Mouse (Mus musculus): ENCODE measurements around the gene Caln1. TPM values are rescaled to one million over a fixed set of nuclear protein-coding genes. Genes with fewer than 3 reads are reported as not detected.

Gene Caln1
- polyA plus RNA-seq, 1 experiment from 2014 or later = 0.31 TPM

DNA sequence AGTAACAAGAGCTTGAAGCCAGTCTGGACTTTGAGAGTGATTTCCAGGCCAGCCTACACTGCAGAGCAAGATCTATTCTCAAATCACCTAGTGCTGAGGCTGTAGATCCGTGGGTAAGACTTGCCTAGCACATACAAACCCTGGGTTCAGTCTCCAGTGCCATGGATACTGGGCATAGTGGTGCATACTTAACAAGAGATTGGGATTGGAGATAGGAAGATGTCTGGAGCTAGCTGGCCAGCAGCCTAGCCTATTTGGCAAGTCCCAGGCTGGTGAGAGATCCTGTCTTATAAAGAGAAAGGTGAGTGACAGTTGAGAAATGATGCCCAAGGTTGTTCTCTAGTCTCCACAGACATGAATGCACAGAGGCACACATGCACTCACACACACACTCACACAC, 441.6 kb downstream of the Caln1 start:
- 16% methylated on average over 1 of the region's 1 CpGs for WGBS
- ATAC-seq (ENCODE audit: insufficient number of reproducible peaks, insufficient read depth, low FRiP score, low read depth) = no peak
- H3K4me2 ChIP-seq (ENCODE audit: low read length) = no peak overlapping the region
- H3K27ac ChIP-seq (replicated peaks in 1 of 2; ENCODE audit: control insufficient read depth in 1 of 2, insufficient read depth in 1 of 2, low read depth in 2 of 2, low read length in 2 of 2) = no peak overlapping the region
- H3K9ac ChIP-seq (ENCODE audit: low read length) = no peak overlapping the region
- no peak overlapping the region for H3K4me3 ChIP-seq (ENCODE audit: control insufficient read depth in 1 of 2, insufficient read depth in 1 of 2, low read depth in 1 of 2, low read length in 2 of 2)
- H3K4me1 ChIP-seq (ENCODE audit: control insufficient read depth in 2 of 2, insufficient read depth in 2 of 2, low read length in 2 of 2) = no peaks in the 10 kb centered on the region
- H3K9me3 ChIP-seq (ENCODE audit: control insufficient read depth, low read length) = peaks cover 3% of the 10 kb centered on the region; the same call in 1 of the 2 replicates
- H3K36me3 ChIP-seq (ENCODE audit: control insufficient read depth, insufficient read depth, low read length) = no peaks in the 10 kb centered on the region
- no peaks in the 10 kb centered on the region for H3K27me3 ChIP-seq (ENCODE audit: control insufficient read depth, insufficient read depth, low read length)

DNA sequence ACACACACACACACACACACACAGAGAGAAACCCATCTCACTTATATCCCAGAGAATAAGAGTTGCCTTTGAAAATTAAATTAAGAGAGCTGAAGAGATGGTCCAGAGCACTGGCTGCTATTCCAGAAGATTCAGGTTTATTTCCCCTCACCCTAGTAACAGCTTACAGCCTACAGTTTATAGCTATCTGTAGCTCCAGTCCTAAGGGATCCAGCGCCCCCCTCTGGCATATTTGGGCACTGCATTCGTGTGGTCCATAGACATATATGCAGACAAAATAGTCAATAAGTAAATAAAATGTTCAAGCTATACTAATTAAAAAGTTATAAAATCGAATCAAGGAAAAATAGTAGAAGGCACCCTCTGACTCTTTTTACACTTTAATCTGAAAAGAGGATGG, 442.0 kb downstream of the Caln1 start:
- H3K4me1 ChIP-seq (ENCODE audit: control insufficient read depth in 2 of 2, insufficient read depth in 2 of 2, low read length in 2 of 2) = no peaks in the 10 kb centered on the region
- H3K9me3 ChIP-seq (ENCODE audit: control insufficient read depth, low read length) = peaks cover 3% of the 10 kb centered on the region; the same call in 1 of the 2 replicates
- H3K9ac ChIP-seq (ENCODE audit: low read length) = no peak overlapping the region
- no peak overlapping the region for H3K4me3 ChIP-seq (ENCODE audit: control insufficient read depth in 1 of 2, insufficient read depth in 1 of 2, low read depth in 1 of 2, low read length in 2 of 2)
- H3K27ac ChIP-seq (replicated peaks in 1 of 2; ENCODE audit: control insufficient read depth in 1 of 2, insufficient read depth in 1 of 2, low read depth in 2 of 2, low read length in 2 of 2) = no peak overlapping the region
- H3K36me3 ChIP-seq (ENCODE audit: control insufficient read depth, insufficient read depth, low read length) = no peaks in the 10 kb centered on the region
- H3K27me3 ChIP-seq (ENCODE audit: control insufficient read depth, insufficient read depth, low read length) = no peaks in the 10 kb centered on the region
- no peak overlapping the region for H3K4me2 ChIP-seq (ENCODE audit: low read length)
- 15% methylated on average over 3 of the region's 3 CpGs for WGBS
- no peak for ATAC-seq (ENCODE audit: insufficient number of reproducible peaks, insufficient read depth, low FRiP score, low read depth)

DNA sequence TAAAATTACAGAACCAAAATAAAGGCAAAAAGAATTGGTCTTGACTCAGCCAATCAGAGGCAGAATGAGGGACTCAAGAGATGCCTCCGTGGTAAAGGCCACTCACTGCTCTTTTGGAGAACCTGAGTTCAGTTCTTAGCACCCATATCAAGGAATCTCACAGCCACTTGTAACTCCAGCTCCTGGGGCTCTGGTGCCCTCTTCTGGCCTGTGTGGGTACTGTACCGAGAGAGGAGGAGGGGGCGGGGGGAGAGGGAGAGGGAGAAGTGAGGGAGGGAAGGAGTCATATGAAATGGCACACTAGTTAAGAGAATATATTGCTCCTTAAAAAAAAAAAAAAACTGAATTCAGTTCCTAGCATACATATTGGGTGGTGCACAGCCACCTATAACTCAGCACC, 442.7 kb downstream of the Caln1 start:
- H3K4me1 ChIP-seq (ENCODE audit: control insufficient read depth in 2 of 2, insufficient read depth in 2 of 2, low read length in 2 of 2) = no peaks in the 10 kb centered on the region
- no peaks in the 10 kb centered on the region for H3K27me3 ChIP-seq (ENCODE audit: control insufficient read depth, insufficient read depth, low read length)
- H3K4me2 ChIP-seq (ENCODE audit: low read length) = no peak overlapping the region
- H3K4me3 ChIP-seq (ENCODE audit: control insufficient read depth in 1 of 2, insufficient read depth in 1 of 2, low read depth in 1 of 2, low read length in 2 of 2) = no peak overlapping the region
- no peaks in the 10 kb centered on the region for H3K36me3 ChIP-seq (ENCODE audit: control insufficient read depth, insufficient read depth, low read length)
- WGBS = 75% methylated on average over 3 of the region's 3 CpGs
- H3K27ac ChIP-seq (replicated peaks in 1 of 2; ENCODE audit: control insufficient read depth in 1 of 2, insufficient read depth in 1 of 2, low read depth in 2 of 2, low read length in 2 of 2) = no peak overlapping the region
- H3K9me3 ChIP-seq (ENCODE audit: control insufficient read depth, low read length) = peaks cover 3% of the 10 kb centered on the region; the same call in 1 of the 2 replicates
- ATAC-seq (ENCODE audit: insufficient number of reproducible peaks, insufficient read depth, low FRiP score, low read depth) = no peak
- no peak overlapping the region for H3K9ac ChIP-seq (ENCODE audit: low read length)

DNA sequence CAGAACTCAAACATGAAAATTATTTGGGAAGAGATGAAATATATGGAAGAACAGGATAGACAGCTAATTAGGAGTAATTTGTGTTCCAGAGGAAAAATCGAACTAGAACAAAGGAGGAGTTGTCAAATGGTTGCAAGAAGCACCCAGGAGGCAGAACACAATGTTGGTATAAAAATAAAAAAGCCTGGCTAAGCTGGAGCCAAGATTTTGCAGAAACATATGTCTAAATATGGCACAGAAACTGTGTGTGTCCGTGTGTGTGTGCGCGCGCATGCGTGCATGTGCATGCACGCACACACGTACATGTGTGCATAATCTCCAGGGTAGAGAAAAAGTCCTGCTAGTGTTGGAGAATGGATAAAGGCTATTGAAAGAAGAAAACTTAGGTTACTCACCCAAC, 443.3 kb downstream of the Caln1 start:
- no peaks in the 10 kb centered on the region for H3K27me3 ChIP-seq (ENCODE audit: control insufficient read depth, insufficient read depth, low read length)
- H3K9ac ChIP-seq (ENCODE audit: low read length) = no peak overlapping the region
- no peak overlapping the region for H3K4me3 ChIP-seq (ENCODE audit: control insufficient read depth in 1 of 2, insufficient read depth in 1 of 2, low read depth in 1 of 2, low read length in 2 of 2)
- WGBS = 92% methylated on average over 8 of the region's 8 CpGs
- peaks cover 3% of the 10 kb centered on the region; the same call in 1 of the 2 replicates for H3K9me3 ChIP-seq (ENCODE audit: control insufficient read depth, low read length)
- H3K36me3 ChIP-seq (ENCODE audit: control insufficient read depth, insufficient read depth, low read length) = no peaks in the 10 kb centered on the region
- no peak overlapping the region for H3K27ac ChIP-seq (replicated peaks in 1 of 2; ENCODE audit: control insufficient read depth in 1 of 2, insufficient read depth in 1 of 2, low read depth in 2 of 2, low read length in 2 of 2)
- ATAC-seq (ENCODE audit: insufficient number of reproducible peaks, insufficient read depth, low FRiP score, low read depth) = no peak
- no peaks in the 10 kb centered on the region for H3K4me1 ChIP-seq (ENCODE audit: control insufficient read depth in 2 of 2, insufficient read depth in 2 of 2, low read length in 2 of 2)
- no peak overlapping the region for H3K4me2 ChIP-seq (ENCODE audit: low read length)

DNA sequence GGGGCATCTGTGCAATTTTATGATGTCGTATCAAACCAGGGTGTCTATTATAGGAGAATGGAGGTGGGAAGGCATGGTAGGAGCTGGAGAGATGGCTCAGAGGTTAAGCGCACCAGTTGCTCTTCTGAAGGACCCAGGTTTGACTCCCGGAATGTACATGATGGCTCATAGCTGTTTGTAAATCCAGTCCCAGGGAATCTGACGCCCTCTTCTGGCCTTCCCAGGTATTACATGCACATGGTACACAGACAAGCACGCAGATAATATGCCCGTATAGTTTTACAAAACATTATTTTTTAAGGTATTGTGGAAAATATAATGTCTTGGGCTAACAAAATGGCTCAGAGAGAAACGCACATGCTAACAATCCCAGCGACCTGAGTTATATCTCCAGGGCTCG, 443.8 kb downstream of the Caln1 start:
- no peak for ATAC-seq (ENCODE audit: insufficient number of reproducible peaks, insufficient read depth, low FRiP score, low read depth)
- no peak overlapping the region for H3K4me2 ChIP-seq (ENCODE audit: low read length)
- H3K9me3 ChIP-seq (ENCODE audit: control insufficient read depth, low read length) = peaks cover 3% of the 10 kb centered on the region; the same call in 1 of the 2 replicates
- WGBS = 79% methylated on average over 9 of the region's 9 CpGs
- no peaks in the 10 kb centered on the region for H3K4me1 ChIP-seq (ENCODE audit: control insufficient read depth in 2 of 2, insufficient read depth in 2 of 2, low read length in 2 of 2)
- H3K36me3 ChIP-seq (ENCODE audit: control insufficient read depth, insufficient read depth, low read length) = no peaks in the 10 kb centered on the region
- no peak overlapping the region for H3K9ac ChIP-seq (ENCODE audit: low read length)
- no peaks in the 10 kb centered on the region for H3K27me3 ChIP-seq (ENCODE audit: control insufficient read depth, insufficient read depth, low read length)
- H3K27ac ChIP-seq (replicated peaks in 1 of 2; ENCODE audit: control insufficient read depth in 1 of 2, insufficient read depth in 1 of 2, low read depth in 2 of 2, low read length in 2 of 2) = no peak overlapping the region
- no peak overlapping the region for H3K4me3 ChIP-seq (ENCODE audit: control insufficient read depth in 1 of 2, insufficient read depth in 1 of 2, low read depth in 1 of 2, low read length in 2 of 2)

DNA sequence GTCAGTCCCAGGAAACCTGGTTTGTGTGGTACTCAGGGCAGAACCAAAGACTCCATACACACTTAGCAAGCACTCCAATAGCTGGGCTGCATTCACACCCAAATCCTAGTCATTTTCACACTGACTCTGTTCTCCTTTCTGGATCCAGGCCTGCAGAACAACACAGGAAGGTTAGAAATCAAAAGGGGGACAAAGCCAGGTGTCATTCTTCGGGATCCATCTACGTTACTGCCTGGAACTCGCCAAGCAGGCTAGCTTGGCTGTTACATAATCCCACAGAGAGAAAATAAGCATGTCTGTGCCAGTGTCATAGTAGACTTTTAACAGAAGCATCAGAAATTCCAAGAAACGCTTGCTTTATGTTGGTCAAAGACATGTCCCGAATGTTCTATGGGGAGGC, 446.1 kb downstream of the Caln1 start:
- H3K4me2 ChIP-seq (ENCODE audit: low read length) = no peak overlapping the region
- H3K9me3 ChIP-seq (ENCODE audit: control insufficient read depth, low read length) = no peaks in the 10 kb centered on the region
- H3K27me3 ChIP-seq (ENCODE audit: control insufficient read depth, insufficient read depth, low read length) = no peaks in the 10 kb centered on the region
- H3K36me3 ChIP-seq (ENCODE audit: control insufficient read depth, insufficient read depth, low read length) = no peaks in the 10 kb centered on the region
- WGBS = 82% methylated on average over 5 of the region's 5 CpGs
- H3K9ac ChIP-seq (ENCODE audit: low read length) = no peak overlapping the region
- no peaks in the 10 kb centered on the region for H3K4me1 ChIP-seq (ENCODE audit: control insufficient read depth in 2 of 2, insufficient read depth in 2 of 2, low read length in 2 of 2)
- H3K27ac ChIP-seq (replicated peaks in 1 of 2; ENCODE audit: control insufficient read depth in 1 of 2, insufficient read depth in 1 of 2, low read depth in 2 of 2, low read length in 2 of 2) = no peak overlapping the region
- no peak for ATAC-seq (ENCODE audit: insufficient number of reproducible peaks, insufficient read depth, low FRiP score, low read depth)
- no peak overlapping the region for H3K4me3 ChIP-seq (ENCODE audit: control insufficient read depth in 1 of 2, insufficient read depth in 1 of 2, low read depth in 1 of 2, low read length in 2 of 2)

DNA sequence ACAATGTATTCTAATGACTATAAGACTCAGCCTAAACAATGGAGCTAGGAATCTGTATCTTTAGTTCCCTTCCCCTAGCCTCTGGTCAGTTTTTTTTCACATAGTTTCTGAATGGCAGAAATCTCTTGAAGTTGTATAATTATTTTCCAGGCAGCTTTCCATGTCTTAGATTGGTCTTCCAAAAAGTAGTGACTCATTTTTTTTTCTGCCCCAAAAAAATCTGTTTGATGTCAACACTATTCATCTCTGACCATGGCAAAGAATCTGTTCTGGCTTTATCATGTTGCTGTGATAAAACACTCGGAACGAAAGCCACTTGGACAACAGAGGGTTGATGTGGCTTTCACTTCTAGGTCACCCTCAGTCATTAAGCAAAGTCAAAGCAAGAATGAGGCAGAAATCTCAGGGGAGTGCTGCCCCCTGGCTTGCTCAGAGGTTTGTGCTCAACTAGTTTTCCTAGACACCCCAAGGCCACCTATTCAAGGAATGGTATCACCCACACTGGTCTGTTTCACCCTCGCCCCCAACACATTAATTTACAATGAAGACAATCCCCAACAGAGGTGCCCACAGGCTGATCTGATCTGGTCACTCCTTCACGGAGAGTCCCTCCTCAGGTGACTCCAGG, 450.9 kb downstream of the Caln1 start:
- Histone ChIP-seq H3K9me3 (ENCODE audit: control insufficient read depth, low read length) (no peaks in the 10 kb centered on the region), H3K9ac (ENCODE audit: low read length) (no peak overlapping the region), H3K27ac (replicated peaks in 1 of 2; ENCODE audit: control insufficient read depth in 1 of 2, insufficient read depth in 1 of 2, low read depth in 2 of 2, low read length in 2 of 2) (no peak overlapping the region), H3K27me3 (ENCODE audit: control insufficient read depth, insufficient read depth, low read length) (no peaks in the 10 kb centered on the region), H3K4me3 (ENCODE audit: control insufficient read depth in 1 of 2, insufficient read depth in 1 of 2, low read depth in 1 of 2, low read length in 2 of 2) (no peak overlapping the region), H3K36me3 (ENCODE audit: control insufficient read depth, insufficient read depth, low read length) (no peaks in the 10 kb centered on the region), H3K4me2 (ENCODE audit: low read length) (no peak overlapping the region), H3K4me1 (ENCODE audit: control insufficient read depth in 2 of 2, insufficient read depth in 2 of 2, low read length in 2 of 2) (no peaks in the 10 kb centered on the region)
- no peak for ATAC-seq (ENCODE audit: insufficient number of reproducible peaks, insufficient read depth, low FRiP score, low read depth)
- 47% methylated on average over 4 of the region's 4 CpGs for WGBS

DNA sequence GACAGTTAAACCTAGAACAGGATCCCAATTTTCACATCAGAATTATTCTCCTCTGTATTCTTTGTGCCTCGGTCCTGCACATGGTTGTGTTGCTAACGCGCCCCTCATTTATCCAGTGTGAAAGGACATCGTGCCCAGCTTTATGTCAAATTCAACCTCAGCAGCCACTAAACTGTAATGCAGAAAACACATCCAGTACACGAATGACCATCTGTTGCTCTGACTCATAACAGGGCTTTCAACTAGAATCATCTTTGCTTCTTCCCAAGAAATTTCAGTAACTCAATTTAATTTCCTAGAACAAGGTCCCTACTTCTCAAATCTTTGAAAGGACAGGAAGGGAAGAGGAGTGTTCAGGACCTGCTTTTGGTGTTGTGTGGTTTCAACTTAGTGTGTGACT, 451.4 kb downstream of the Caln1 start:
- Histone ChIP-seq H3K9ac (ENCODE audit: low read length) (no peak overlapping the region), H3K4me1 (ENCODE audit: control insufficient read depth in 2 of 2, insufficient read depth in 2 of 2, low read length in 2 of 2) (no peaks in the 10 kb centered on the region), H3K4me3 (ENCODE audit: control insufficient read depth in 1 of 2, insufficient read depth in 1 of 2, low read depth in 1 of 2, low read length in 2 of 2) (no peak overlapping the region), H3K36me3 (ENCODE audit: control insufficient read depth, insufficient read depth, low read length) (no peaks in the 10 kb centered on the region), H3K27me3 (ENCODE audit: control insufficient read depth, insufficient read depth, low read length) (no peaks in the 10 kb centered on the region), H3K4me2 (ENCODE audit: low read length) (no peak overlapping the region), H3K27ac (replicated peaks in 1 of 2; ENCODE audit: control insufficient read depth in 1 of 2, insufficient read depth in 1 of 2, low read depth in 2 of 2, low read length in 2 of 2) (no peak overlapping the region), H3K9me3 (ENCODE audit: control insufficient read depth, low read length) (no peaks in the 10 kb centered on the region)
- 83% methylated on average over 5 of the region's 5 CpGs for WGBS
- no peak for ATAC-seq (ENCODE audit: insufficient number of reproducible peaks, insufficient read depth, low FRiP score, low read depth)

All from heart, embryonic 14.5 days (tissue).